Mouse (Mus musculus): Measurements from ENCODE around the gene Gucy1b2. TPM values are rescaled to one million over a fixed set of nuclear protein-coding genes. Genes with fewer than 3 reads are reported as not detected.

The Gucy1b2 gene
- polyA plus RNA-seq, 1 experiment from 2014 or later, result 0.16 TPM

DNA sequence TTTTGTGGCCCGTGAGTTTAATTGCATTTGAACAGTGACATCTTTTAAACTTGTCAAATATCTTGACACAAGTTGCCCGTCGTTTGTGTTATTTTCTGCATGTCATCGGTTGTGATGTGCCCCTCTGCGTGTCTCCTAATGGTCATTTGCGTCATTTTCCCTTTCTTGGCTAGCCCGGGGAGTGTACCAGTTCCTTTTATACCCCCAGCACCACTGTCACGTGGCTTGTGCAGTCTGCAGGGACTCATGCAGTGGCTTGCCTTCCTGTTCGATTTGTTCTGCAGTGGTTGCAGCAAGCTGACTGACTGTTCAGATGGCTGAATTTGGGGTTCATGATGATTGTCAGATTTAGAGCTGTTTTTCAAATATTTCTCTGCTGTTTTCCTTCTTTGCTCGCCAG lies 82.1 kb downstream of the Gucy1b2 start:
- Histone ChIP-seq H3K36me3 (ENCODE audit: control insufficient read depth, insufficient read depth, low read length) (peaks cover 11% of the 10 kb centered on the region; the same call in 1 of the 2 replicates), H3K9me3 (ENCODE audit: control insufficient read depth, low read length) (no peaks in the 10 kb centered on the region), H3K4me1 (replicated peaks; ENCODE audit: control insufficient read depth, insufficient read depth, low read length) (peaks cover 5% of the 10 kb centered on the region; the same call in 1 of the 2 replicates), H3K9ac (ENCODE audit: low read depth, low read length) (no peak overlapping the region), H3K27me3 (replicated peaks; ENCODE audit: control insufficient read depth, insufficient read depth, low read length) (no peaks in the 10 kb centered on the region), H3K27ac (ENCODE audit: low read depth, low read length) (no peak overlapping the region), H3K4me3 (ENCODE audit: low read depth, low read length) (no peak overlapping the region), H3K4me2 (no peak overlapping the region)
- WGBS, result 76% methylated on average over 10 of the region's 10 CpGs
- DNase-seq (ENCODE audit: low spot score) (no peak), ATAC-seq (replicated peaks; ENCODE audit: low FRiP score) (no peak)

DNA sequence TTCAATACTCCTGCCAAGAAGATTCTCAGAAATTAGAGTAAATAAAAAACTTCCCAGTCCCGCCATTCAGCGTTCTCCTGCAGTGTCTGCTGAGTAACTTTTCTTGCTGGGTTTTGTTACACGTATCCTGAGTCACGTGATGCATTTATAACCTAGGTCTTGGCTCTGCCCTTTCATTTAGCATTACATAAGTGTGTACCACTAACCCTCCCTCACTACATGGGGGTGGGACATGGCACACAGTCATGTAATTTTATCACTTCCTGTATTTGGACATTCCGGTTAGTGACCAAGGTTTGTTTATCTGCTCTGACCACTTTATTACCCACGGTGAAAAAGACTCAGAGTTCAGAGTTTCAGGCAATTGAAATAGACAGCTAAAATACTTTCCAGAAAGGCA lies 85.3 kb downstream of the Gucy1b2 start:
- ATAC-seq (replicated peaks; ENCODE audit: low FRiP score) (no peak), DNase-seq (ENCODE audit: low spot score) (no peak)
- Histone ChIP-seq H3K4me1 (replicated peaks; ENCODE audit: control insufficient read depth, insufficient read depth, low read length) (peaks cover 5% of the 10 kb centered on the region; the same call in 1 of the 2 replicates), H3K4me2 (no peak overlapping the region), H3K27me3 (replicated peaks; ENCODE audit: control insufficient read depth, insufficient read depth, low read length) (no peaks in the 10 kb centered on the region), H3K9me3 (ENCODE audit: control insufficient read depth, low read length) (no peaks in the 10 kb centered on the region), H3K4me3 (ENCODE audit: low read depth, low read length) (no peak overlapping the region), H3K36me3 (ENCODE audit: control insufficient read depth, insufficient read depth, low read length) (peaks cover 10% of the 10 kb centered on the region; the same call in 1 of the 2 replicates), H3K27ac (ENCODE audit: low read depth, low read length) (no peak overlapping the region), H3K9ac (ENCODE audit: low read depth, low read length) (no peak overlapping the region)
- WGBS, result 66% methylated on average over 6 of the region's 6 CpGs

DNA sequence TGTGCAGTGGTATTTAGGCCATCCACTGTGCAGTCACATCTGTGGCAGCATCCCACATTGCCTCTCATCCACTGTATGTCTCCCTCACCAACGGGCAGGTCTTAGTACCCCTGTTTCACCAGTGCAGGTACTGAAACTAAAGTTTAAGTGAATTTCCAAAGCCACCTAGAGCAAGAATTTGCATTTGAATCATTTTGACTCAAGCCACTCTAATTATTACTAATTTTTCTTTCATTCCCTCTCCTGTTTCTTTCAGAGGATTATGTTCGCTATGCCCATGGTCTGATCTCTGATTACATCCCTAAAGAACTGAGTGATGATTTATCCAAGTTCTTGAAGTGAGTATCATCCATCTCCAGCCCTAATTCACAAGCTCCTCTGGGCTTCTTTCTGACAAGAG lies 92.3 kb downstream of the Gucy1b2 start:
- Histone ChIP-seq H3K4me3 (ENCODE audit: low read depth, low read length) (no peak overlapping the region), H3K9me3 (ENCODE audit: control insufficient read depth, low read length) (no peaks in the 10 kb centered on the region), H3K27ac (ENCODE audit: low read depth, low read length) (no peak overlapping the region), H3K4me1 (replicated peaks; ENCODE audit: control insufficient read depth, insufficient read depth, low read length) (no peaks in the 10 kb centered on the region), H3K36me3 (ENCODE audit: control insufficient read depth, insufficient read depth, low read length) (peaks cover 15% of the 10 kb centered on the region; the same call in 1 of the 2 replicates), H3K4me2 (no peak overlapping the region), H3K9ac (ENCODE audit: low read depth, low read length) (no peak overlapping the region), H3K27me3 (replicated peaks; ENCODE audit: control insufficient read depth, insufficient read depth, low read length) (no peaks in the 10 kb centered on the region)
- WGBS, result 93% methylated on average over 2 of the region's 2 CpGs
- no peak for ATAC-seq (replicated peaks; ENCODE audit: low FRiP score)
- DNase-seq (ENCODE audit: low spot score), result no peak

DNA sequence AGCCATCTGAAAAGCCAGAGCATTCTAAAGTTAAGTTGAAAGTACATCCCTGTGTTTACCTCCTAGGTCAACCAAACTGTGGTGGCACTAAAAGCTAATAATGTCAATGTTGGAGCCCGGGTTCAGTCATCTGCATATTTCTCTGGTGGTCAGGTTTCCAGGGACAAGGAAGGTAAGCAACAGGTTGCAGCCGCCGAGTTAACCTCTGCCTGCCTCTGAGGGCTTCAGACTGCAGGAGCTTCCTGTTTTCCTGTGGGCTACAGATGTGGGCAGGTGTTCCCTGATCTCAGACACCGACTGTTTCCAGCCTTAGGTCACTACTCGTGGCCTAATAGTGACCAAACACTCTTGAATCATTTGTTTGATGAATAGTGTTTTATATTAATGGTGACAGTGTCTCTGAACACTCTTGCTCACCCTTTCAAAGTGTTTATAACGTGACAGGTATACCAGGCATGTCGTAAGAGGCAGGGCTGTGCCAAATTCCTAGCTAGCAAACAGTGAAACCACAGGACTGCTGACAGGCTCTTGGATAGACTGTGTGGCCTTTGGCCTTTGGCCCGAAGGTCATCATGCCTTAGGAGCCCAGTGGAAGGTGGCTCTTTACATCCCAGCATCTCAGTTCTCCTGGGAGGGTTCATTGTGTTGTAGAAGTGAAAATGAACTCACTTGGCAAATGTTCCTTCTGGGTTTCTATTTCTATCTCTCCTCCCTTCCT lies 94.7 kb downstream of the Gucy1b2 start:
- Histone ChIP-seq H3K4me2 (no peak overlapping the region), H3K36me3 (ENCODE audit: control insufficient read depth, insufficient read depth, low read length) (peaks cover 13% of the 10 kb centered on the region; the same call in 1 of the 2 replicates), H3K9me3 (ENCODE audit: control insufficient read depth, low read length) (no peaks in the 10 kb centered on the region), H3K4me1 (replicated peaks; ENCODE audit: control insufficient read depth, insufficient read depth, low read length) (no peaks in the 10 kb centered on the region), H3K27me3 (replicated peaks; ENCODE audit: control insufficient read depth, insufficient read depth, low read length) (no peaks in the 10 kb centered on the region), H3K9ac (ENCODE audit: low read depth, low read length) (no peak overlapping the region), H3K4me3 (ENCODE audit: low read depth, low read length) (no peak overlapping the region), H3K27ac (ENCODE audit: low read depth, low read length) (no peak overlapping the region)
- WGBS, result 68% methylated on average over 8 of the region's 8 CpGs
- DNase-seq (ENCODE audit: low spot score) (no peak), ATAC-seq (replicated peaks; ENCODE audit: low FRiP score) (no peak)

DNA sequence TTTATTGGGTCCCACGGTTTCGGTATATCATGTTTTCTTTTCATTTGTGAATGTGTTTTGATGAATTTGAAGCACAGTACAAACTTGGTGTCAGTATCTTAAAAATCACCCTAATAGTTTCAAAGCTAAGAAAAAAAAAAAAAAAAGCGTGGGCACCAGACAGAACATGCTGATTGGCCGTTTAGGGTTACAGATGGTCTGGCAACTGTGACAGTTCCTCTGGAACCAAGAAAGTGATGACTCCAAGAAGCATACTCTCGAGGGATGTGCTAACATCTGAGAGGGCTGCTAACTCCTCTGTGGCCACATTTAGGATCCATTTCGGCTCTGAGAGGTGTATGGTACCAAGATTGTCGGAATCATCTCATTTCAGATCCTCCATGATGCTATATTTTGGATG lies 100.9 kb downstream of the Gucy1b2 start:
- Histone ChIP-seq H3K27ac (ENCODE audit: low read depth, low read length) (no peak overlapping the region), H3K4me2 (no peak overlapping the region), H3K4me1 (replicated peaks; ENCODE audit: control insufficient read depth, insufficient read depth, low read length) (no peaks in the 10 kb centered on the region), H3K9me3 (ENCODE audit: control insufficient read depth, low read length) (no peaks in the 10 kb centered on the region), H3K27me3 (replicated peaks; ENCODE audit: control insufficient read depth, insufficient read depth, low read length) (no peaks in the 10 kb centered on the region), H3K4me3 (ENCODE audit: low read depth, low read length) (no peak overlapping the region), H3K9ac (ENCODE audit: low read depth, low read length) (no peak overlapping the region), H3K36me3 (ENCODE audit: control insufficient read depth, insufficient read depth, low read length) (peaks cover 10% of the 10 kb centered on the region)
- DNase-seq (ENCODE audit: low spot score), result no peak
- no peak for ATAC-seq (replicated peaks; ENCODE audit: low FRiP score)
- 86% methylated on average over 7 of the region's 7 CpGs for WGBS

DNA sequence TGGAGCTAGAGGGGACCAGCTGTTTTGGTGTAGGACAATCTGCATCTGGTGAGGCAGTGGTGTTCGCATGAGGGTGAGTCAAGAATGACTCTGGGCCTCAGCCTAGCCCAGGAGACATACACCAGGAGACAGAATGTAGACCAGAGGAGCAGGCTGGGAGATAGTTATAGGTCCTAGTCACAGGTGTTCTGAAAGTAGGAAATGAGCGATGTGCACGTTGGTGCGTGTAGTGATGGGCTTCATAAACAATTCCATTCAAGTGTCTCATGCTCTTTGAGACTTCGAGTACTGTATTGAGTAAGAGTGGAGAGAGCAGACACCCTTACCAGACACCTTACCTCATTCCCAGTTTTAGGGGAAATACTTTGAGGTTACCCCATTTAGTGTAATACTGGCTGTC lies 102.3 kb downstream of the Gucy1b2 start:
- Histone ChIP-seq H3K27me3 (replicated peaks; ENCODE audit: control insufficient read depth, insufficient read depth, low read length) (no peaks in the 10 kb centered on the region), H3K36me3 (ENCODE audit: control insufficient read depth, insufficient read depth, low read length) (peaks cover 12% of the 10 kb centered on the region), H3K4me3 (ENCODE audit: low read depth, low read length) (no peak overlapping the region), H3K27ac (ENCODE audit: low read depth, low read length) (no peak overlapping the region), H3K9me3 (ENCODE audit: control insufficient read depth, low read length) (no peaks in the 10 kb centered on the region), H3K9ac (ENCODE audit: low read depth, low read length) (no peak overlapping the region), H3K4me2 (no peak overlapping the region), H3K4me1 (replicated peaks; ENCODE audit: control insufficient read depth, insufficient read depth, low read length) (no peaks in the 10 kb centered on the region)
- DNase-seq (ENCODE audit: low spot score), result no peak
- WGBS, result 90% methylated on average over 5 of the region's 5 CpGs
- ATAC-seq (replicated peaks; ENCODE audit: low FRiP score), result no peak

DNA sequence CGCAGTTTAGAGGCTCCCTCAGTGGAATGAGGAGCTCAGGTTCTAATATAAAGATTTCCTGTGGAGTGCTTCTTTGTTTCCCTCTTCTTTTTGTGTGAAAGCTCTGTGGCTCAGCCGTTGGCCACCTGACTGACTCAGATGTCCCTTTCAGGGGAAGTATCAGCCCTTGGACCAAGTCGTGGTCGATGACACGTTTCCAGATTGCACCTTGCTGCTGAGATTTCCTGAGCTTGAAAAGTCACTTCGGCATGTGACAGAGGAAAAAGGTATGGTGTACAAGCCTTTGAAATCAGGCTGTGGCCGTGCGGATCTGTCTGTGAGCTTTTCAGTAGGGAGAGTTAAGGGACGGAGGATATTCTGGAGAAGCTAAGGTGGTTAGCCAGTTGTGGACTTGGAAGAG lies 102.7 kb downstream of the Gucy1b2 start:
- Histone ChIP-seq H3K9ac (ENCODE audit: low read depth, low read length) (no peak overlapping the region), H3K36me3 (ENCODE audit: control insufficient read depth, insufficient read depth, low read length) (peaks cover 12% of the 10 kb centered on the region), H3K9me3 (ENCODE audit: control insufficient read depth, low read length) (no peaks in the 10 kb centered on the region), H3K27me3 (replicated peaks; ENCODE audit: control insufficient read depth, insufficient read depth, low read length) (no peaks in the 10 kb centered on the region), H3K4me1 (replicated peaks; ENCODE audit: control insufficient read depth, insufficient read depth, low read length) (no peaks in the 10 kb centered on the region), H3K4me2 (no peak overlapping the region), H3K4me3 (ENCODE audit: low read depth, low read length) (no peak overlapping the region), H3K27ac (ENCODE audit: low read depth, low read length) (no peak overlapping the region)
- no peak for DNase-seq (ENCODE audit: low spot score)
- no peak for ATAC-seq (replicated peaks; ENCODE audit: low FRiP score)
- 91% methylated on average over 9 of the region's 9 CpGs for WGBS

DNA sequence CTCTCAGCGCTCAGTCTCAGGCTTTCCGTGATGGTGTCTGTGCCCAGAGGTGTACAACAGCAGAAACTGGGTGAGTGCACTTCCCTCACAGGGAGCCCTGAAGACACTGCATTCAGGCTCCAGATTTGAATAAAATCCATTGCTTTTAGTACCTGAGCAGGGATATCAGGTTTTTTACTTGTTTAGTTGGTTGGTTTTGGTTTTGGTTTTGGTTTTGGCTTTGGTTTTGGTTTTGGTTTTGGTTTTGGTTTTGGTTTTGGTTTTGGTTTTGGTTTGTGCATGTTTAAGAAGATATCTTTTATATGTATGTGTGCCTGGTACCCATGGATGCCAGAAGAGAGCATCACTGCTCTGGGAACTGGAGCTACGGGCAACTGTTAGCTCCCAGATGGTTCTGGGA lies 105.2 kb downstream of the Gucy1b2 start:
- Histone ChIP-seq H3K27me3 (replicated peaks; ENCODE audit: control insufficient read depth, insufficient read depth, low read length) (no peaks in the 10 kb centered on the region), H3K4me1 (replicated peaks; ENCODE audit: control insufficient read depth, insufficient read depth, low read length) (no peaks in the 10 kb centered on the region), H3K27ac (ENCODE audit: low read depth, low read length) (no peak overlapping the region), H3K9me3 (ENCODE audit: control insufficient read depth, low read length) (no peaks in the 10 kb centered on the region), H3K36me3 (ENCODE audit: control insufficient read depth, insufficient read depth, low read length) (peaks cover 12% of the 10 kb centered on the region), H3K9ac (ENCODE audit: low read depth, low read length) (no peak overlapping the region), H3K4me2 (no peak overlapping the region), H3K4me3 (ENCODE audit: low read depth, low read length) (no peak overlapping the region)
- 97% methylated on average over 3 of the region's 3 CpGs for WGBS
- ATAC-seq (replicated peaks; ENCODE audit: low FRiP score) (no peak), DNase-seq (ENCODE audit: low spot score) (no peak)

DNA sequence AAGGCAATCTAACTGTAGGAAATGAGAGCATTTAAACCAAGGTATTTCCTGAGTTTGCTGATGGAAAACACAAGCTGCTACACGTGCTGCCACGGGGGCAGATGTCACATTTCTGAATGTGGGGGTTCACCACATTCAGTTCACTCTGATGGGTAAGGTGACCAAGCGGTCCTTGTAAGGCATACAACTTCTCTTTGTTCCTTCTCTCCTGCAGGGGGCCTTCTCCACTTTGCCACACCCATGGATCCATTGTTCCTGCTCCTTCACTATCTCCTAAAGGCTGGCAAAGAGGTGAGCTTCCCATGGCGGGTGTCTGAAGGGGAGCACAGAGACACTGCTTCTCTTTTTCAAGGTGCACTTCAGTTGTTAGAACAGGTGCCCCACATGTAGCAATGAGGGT lies 105.9 kb downstream of the Gucy1b2 start:
- Histone ChIP-seq H3K4me3 (ENCODE audit: low read depth, low read length) (no peak overlapping the region), H3K27me3 (replicated peaks; ENCODE audit: control insufficient read depth, insufficient read depth, low read length) (no peaks in the 10 kb centered on the region), H3K4me1 (replicated peaks; ENCODE audit: control insufficient read depth, insufficient read depth, low read length) (no peaks in the 10 kb centered on the region), H3K9ac (ENCODE audit: low read depth, low read length) (no peak overlapping the region), H3K4me2 (no peak overlapping the region), H3K27ac (ENCODE audit: low read depth, low read length) (no peak overlapping the region), H3K9me3 (ENCODE audit: control insufficient read depth, low read length) (no peaks in the 10 kb centered on the region), H3K36me3 (ENCODE audit: control insufficient read depth, insufficient read depth, low read length) (peaks cover 12% of the 10 kb centered on the region)
- DNase-seq (ENCODE audit: low spot score), result no peak
- ATAC-seq (replicated peaks; ENCODE audit: low FRiP score), result no peak
- WGBS, result 81% methylated on average over 4 of the region's 4 CpGs
